Mouse (Mus musculus) urinary bladder, adult 18-20 months (tissue): ENCODE results near the gene Prlr.
A peak's percentile ranks its signal among the peaks of the same experiment; 100 is the strongest.

Experiments
- DNase-seq, 2 experiments: peaks; one replicate each; pipeline ENCODE4 v3.0.0; 2022; ENCODE audit warnings: low spot score in 2 of 2, mixed read lengths in 2 of 2

The Prlr gene

DNA sequence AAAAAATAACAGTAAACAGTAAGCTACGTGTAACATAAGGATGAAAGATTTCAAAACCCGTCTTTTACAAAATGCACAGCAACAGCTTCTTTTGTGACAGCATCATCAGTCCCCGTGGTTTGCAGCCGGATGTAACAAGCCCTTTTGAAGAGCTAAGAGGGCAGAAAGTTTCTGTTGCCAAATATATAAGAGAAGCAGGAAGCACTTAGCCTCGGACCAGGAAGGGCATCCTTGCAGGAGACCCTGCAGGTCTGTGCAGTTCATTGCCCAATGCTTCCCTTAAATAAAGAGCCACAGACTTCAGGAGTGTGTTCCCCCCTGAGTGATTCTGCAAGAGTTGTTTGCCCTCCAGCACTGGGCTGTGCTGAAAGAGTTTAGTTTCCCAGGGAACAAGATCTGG lies 58.9 kb downstream of the Prlr start:
- DNase-seq: no peak

DNA sequence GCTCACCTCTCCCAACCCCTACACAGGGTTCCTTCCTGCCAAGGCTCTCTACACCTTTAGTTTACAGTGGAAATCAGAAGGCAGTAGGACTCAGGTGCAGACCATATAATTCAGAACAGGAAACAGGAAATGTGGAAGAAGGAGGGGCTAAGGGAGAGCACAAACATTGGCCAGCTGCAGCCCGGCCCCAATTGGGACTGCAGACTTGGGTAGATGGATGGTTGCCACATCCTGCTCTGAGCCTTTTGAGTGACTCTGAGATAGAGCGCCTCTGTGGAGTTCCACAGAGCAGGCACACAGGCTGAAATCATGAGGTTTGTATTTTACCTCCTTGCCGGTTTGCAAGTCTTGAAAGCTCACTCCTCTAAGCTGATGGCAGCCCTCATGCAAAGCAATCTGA lies 59.8 kb downstream of the Prlr start:
- no peak for DNase-seq

DNA sequence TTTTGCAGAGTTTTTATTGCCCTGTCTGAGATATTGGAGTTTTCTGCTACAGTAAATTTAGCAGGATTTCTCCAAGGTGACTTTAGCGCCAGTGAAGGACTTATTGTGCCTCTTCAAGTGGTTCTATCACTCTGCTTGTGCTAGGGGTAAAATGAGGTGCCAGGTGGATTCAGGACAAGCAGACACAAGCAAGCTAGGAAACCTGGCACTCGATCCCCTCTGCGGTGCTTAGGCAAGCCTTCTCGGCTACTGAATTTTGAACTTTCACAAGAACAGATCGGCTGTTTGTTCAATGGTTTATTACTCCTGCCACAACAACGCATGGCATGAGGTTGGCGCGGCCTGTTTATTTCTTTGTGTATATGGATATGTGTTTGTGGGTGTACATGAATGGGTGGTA lies 61.4 kb downstream of the Prlr start:
- DNase-seq: no peak

DNA sequence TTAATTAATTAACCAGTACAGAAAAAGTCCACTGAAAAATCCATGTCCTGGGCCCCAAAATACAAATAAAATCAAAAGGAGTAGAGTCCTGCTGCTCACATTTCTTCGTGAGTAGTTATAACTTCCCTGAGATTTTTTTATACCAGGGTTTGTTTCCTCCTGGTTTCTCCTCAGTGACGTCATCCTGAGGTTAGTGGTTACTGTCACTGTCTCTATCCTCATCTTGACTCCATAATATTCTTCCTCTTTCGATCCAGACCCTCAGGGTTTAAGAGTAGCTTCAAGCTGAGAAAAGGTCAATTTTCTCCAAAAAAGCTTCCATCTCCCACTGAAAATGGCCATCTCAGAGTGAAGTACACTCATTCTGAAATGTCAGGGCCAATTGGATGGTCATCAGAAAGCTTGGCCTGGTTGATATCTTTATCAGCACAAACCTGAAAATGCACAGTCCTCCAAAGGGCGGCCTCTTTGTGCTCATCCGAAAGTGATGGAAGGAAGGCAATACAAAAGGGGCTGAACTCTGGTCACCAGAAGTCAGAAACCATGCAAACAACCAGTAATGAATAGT lies 63.3 kb downstream of the Prlr start:
- no peak for DNase-seq

DNA sequence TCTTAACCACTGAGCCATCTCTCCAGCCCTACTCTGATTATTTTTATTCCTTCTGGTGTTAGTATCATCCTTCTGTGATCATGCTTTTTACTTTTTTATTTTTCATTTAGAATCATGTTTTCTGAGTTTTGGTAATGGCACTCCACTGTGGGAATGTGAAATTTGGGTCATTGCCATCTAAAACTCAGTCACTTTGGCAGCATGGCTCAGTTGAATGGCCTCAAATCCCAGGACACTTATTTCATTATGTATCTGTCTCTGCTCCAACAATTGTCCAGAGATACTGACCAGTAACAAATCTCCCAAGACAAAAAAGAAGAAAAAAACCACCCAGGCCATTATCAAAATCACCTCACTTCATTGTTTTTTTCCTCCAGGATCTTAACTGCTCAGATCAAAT lies 65.2 kb downstream of the Prlr start:
- no peak for DNase-seq

DNA sequence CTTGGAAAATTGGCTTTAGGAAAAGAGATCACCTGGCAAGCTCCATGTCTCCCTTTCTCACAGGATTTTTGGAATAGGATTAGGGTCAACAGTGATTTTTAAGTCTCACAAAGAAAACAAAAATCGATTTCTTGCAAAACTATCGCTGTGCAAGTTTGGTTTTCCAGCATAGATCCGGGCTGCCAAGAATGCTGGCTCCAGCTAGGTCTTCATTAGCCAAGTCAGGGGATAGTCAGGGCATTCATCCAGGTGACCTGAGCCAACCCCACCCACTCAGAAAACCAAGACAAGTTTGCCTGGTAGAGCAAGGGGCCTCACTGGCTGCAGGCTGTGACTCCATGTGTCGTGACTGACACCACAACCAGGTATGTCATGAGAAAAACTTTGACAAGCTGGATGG lies 72.2 kb downstream of the Prlr start:
- DNase-seq: no peak

DNA sequence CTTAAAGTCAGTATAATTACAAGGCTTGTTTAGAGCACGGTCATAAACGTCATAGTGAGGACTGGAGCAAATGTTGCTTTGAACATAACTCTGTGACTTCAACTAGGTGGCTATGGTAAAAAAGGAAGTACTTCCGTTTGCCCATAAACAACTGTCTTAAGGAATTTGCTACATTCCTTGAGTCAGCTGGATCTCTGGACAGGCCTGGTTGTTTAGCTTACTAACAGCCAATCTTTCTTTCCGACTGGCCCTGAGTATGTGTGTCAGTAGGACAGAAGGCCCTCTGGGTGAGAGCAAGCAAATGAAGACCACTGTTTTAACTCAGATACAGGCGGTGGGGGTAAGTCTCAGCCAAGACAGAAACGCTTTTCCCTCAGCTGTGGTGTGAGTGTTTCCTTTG lies 73.7 kb downstream of the Prlr start:
- DNase-seq: no peak

DNA sequence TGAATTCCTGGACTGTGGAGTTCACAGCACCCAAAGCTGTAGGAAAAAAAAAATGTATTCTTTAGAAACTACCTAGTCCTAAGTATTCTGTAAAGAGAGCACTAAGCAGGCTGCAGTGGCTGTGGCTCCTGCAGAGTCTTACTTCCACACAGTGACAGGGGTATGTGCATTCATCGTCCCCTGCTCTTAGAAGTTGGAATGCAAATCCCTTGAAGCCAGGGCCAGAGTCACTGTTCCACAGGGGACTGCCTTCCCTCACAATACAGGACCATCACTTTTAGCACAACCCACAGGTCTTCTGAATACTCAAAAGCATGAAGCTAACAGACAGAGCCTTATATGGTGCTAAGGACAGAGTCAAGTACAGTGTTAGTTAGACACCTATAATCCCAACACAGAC lies 75.5 kb downstream of the Prlr start:
- DNase-seq: no peak

DNA sequence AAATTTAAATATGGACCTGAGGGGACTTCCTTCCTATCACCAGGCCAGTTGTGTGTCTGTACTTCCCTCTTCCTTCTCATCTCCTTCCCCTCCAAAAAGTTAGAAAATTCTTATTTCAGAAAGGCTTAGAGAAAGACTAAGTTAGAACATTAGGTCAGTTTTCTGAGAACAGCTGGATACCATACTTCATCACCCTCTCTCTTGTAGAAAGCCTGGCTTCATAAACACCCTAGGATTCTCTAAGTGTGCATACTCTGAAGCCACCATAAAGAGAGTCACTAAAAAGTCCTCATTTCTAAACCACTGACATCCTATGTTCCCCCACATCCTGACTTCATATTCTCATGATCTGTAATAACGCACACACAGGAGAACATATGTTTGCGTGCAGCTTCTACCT lies 85.2 kb downstream of the Prlr start:
- DNase-seq: no peak

DNA sequence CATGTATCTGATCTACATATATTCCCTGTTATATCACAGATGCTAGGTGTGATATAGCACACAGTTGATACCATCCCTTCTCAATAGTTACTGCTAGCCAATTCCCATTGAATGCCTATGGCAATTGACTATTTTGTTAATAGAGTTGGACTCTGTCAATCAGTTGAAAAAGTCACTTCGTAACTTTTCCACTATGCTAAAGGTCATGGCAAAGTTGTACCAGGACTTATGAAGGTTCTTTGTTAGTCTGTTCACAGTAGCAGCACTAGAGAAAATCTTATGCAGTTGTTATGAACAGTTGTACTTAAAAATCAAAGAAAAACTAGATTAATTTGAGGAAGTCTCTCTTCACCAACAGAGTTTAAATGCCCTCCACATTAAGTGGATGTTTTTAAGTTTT lies 85.6 kb downstream of the Prlr start:
- no peak for DNase-seq

DNA sequence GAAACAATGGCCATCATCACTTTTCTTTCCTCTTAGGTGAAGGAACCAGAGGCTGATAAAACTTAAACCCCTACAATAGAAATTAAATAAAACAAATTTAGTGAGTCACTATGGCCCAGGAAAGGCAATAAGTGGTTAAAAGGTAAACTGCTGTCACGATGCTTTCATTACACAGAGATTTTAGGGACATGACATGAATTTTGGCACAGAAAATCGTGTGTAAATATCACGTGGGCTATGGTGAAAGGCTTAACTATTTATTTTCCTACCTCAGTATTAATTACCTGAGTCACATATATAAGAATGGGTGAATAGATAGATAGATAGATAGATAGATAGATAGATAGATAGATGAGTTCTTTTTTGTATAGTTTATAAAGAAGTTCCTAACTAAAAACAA lies 86.4 kb downstream of the Prlr start:
- DNase-seq: no peak

DNA sequence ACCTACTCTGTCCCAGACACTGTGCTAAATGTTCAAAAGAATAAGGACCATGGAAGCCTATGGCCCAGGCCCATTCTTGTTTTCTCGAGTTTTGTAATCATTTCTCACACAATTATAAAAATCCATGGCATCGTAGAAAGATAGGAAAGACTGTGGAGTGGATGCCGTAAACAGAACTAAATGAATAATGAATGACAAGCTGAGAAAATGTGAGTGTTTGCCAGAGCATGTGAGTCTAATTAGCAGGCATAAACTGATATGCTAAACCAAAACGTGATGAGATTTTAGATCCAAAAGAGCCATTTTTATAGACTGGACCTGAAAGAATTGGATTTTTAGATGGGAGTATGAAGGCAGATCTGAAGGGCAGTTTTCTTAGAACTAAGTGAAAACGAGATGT lies 87.8 kb downstream of the Prlr start:
- DNase-seq: no peak

DNA sequence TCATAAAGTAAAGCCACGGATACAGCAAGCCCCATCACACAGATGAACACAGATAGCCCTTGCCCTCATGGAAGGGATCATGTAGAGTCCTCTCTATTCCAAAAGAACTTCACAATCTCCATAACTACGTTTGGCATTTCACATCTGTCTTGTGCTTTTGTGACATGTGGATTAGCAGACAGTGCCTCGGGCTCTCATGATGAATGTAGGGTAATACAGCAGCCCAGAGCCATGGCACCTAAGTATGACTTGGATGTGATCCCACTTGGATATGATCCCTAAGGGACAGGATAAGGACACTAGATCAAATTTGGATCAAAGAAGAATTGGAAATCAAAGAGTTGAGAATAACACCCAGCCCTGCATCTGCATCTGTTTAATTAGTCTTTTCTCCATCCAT lies 90.2 kb downstream of the Prlr start:
- no peak for DNase-seq

DNA sequence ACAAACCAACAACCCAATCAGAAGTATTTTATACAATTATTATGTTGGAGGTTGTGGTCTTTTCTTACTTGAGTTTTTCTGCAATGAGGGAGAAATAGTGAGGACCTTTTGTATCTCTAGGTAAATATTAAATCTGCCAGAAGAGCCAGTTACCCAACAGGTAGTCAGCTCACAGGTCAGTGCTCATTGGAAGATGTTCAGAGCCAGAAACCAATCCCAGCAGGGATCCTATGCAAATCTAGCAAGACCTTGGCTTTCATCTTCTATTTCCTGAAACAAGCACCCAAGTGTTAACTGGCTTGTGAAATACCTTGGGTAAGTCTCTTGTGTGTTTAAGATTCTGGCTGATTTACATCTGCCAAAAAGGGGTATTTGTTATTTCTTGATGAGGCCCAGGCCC lies 99.3 kb downstream of the Prlr start:
- no peak for DNase-seq

DNA sequence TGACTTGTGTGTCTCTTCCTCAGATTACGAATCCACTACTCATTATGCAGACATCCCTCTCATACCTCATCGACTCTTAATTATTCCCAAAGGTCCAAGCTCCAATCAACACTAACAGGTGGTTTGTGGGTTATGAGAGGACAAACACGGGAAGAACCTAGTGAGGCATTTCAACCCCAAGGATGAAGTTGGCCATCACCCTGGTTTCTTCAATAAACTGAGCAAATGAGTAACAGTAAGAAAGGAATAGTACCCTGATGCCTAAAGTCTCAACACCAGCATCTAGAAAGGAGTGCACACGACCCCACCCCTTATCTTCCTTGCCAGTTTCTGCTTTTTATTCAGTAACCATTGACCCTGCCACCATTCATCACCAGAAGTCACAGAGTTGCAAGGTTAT lies 100.4 kb downstream of the Prlr start:
- no peak for DNase-seq

DNA sequence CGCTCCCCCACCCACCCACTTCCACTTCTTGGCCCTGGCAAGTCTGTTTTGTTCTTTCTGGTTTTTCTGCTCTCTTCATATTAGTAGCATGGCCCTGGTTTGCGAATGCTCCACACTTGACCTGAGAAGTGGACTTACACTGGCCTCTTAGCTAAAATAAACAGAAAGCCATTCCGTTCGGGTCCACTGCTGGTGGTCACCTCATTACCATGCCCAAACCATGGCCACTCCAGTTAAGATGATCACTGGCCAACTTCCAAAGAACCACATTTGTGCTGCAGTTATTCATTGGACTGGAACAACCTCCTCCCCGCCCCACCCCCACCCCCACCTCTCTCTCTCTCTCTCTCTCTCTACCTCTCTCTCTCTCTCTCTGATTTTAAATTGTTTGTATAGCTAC lies 104.5 kb downstream of the Prlr start:
- no peak for DNase-seq

DNA sequence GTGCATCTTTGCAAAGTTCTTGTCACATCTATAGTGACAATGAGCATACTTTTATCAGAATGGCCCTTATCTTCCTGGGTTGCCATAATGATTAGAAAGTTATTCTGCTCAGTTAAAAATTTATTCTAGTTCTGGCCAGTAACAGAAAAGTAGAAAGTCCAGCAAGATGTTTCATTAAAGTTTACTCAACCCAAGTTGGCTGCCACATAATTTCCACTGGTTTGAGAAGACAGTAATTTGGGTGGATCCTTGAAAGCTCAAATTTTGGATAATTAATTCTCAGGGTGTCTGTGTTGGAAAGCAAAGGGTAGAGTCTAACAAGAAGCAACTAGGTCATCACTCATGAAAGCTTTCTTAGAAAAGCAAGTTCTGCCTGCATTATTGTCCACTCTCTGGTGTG lies 106.6 kb downstream of the Prlr start:
- DNase-seq: no peak

DNA sequence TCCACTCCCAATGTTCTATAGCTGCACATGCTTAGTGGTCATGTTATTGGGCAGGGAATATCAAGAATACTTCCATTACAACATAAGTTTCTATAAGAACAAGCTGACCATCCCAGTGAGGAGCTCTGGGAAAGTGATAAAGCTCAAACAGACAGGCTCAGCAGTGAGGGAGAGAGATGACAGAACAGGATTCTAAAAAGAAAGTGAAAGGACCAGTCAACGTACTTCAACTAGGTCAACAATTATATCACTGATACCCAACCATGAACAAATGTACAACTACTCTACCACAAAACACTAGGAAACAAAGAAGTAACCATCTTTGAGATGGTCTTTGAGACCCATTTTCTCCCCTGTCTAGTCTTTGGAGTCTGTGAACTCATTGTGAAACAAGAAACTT lies 119.5 kb downstream of the Prlr start:
- no peak for DNase-seq

DNA sequence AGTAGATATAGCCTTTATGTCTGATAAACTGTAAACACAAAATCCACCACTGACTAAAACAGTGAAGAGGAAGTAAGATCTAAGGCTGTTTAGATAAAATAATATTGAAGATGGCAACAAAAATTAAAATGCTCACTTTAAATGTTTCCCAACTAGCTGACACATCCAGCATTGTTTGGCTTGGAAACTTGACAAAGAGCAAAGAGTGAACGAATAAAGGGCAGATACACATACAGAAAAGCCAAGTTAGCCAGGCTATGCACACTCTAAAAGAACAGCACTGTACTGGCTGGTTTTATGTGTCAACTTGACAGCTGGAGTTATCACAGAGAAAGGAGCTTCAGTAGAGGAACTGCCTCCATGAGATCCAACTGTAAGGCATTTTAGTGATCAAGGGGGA lies 121.0 kb downstream of the Prlr start:
- DNase-seq: no peak

DNA sequence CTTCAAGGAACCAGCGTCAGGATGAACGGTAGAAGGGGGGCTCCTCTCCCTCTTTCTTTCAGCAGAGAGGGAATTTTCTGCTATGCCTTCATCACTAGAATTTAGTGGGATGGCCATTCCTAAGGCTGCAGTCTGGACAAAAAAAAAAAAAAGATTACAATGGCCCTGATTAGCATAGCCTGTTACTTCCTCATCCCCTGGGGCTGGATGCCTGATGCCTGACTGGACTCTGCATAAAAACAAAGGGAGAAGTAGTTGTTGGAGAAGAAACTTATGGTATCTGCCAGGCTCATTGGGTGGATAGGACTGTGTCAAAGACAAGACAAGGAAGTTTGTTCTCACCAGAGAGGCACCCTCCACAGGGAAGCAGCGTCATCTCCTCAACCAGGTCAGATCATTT lies 122.4 kb downstream of the Prlr start:
- no peak for DNase-seq

DNA sequence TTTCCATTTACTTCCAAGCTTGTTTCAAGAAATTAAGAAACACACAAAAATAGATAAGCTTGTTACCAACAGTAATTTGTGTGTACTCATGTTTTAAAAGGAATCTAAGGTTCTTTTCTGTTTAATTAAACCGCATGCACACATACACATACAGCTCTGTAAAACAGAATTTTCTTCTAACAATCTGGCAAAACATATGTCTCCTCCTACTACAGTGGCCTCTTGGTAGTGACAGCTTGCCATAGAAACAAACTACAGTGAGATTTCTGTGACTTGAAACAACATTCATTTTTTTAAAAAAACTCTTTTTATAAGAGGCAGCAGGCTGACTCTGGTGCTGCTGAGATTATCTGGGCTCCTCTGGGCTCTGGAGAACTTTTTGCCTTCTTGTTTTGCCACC lies 129.4 kb downstream of the Prlr start:
- no peak for DNase-seq

DNA sequence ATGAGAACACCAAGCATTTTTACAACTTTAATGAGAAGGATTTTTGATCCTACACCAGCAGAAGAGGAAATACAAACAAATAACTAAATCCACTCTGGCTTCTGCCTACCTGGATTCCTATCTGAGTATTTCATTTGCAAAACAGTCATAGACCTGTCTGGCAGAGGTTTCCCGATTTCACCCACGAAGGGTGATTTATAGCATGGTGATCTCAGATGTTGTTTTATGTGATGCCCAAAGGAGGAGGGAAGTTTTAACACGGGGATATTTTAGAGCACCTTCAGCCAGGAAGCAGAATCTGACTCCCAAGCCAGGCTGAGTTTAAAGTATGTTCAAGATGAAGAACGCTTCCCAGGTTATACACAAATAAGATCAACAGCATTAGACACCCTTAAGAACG lies 134.8 kb downstream of the Prlr start:
- DNase-seq: no peak

DNA sequence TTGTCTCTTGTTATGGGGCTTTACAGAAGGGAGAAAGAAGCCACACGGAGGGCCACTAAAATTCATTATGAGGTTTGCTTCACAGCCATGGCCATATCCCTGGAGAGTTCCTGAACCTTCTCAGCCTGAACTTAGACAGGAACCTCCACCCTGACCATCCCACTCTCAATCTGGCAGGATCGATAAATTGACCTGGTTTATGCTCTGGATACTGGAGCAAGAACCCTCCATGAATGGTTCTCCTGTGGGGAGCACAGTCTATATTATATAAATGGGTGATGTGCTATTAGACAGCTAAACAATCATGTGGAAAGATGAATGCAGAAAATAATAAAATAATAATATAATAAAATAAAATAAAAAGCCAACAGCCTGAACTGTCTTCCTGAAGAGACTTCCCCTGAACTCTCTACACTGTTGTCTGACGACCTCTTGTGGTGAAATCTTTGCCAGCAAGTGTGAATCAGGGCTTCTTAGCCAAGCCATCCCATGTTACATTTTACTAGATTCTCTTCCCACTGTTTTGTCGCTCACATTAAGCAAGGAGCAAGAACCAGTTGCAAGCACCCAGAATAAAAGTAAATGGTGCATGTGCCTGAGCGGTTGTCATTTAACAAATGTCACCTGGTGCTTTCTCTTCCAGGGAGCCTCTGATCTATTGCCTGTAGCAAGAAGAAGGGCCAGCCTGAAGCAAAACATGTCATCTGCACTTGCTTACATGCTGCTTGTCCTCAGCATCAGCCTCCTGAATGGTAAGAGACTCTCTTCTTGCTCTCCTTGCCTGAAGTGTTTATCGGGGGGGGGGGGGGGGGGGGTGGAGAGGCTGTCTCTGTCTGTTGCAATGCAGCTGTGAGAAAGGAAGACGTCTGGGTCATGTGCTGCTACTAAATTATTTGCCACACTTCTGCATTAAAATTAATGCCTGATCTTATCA lies 136.8 kb downstream of the Prlr start:
- peak; percentile 8 to 12 for DNase-seq

DNA sequence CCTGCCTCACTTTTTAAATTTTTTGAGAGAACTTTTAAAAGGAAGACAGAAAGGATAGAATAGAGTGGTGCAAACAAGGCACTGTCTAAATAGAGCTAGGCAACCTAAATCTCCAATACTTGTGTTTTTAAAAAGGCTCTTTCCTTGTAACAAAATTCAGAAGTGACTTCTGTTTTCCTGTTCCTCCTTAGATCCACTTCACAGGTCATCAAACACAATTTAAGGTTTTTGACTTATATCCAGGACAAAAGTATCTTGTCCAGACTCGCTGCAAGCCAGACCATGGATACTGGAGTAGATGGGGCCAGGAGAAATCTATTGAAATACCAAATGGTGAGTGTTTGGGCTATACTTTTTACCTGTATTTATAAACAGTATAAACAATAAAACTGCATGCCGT lies 148.0 kb downstream of the Prlr start, which contains the start of gene Gm21973:
TSS of gene Gm21973 (plus strand) at position 301 of the 400 bp plus-strand sequence.
- DNase-seq: no peak
